Mouse (Mus musculus) hindbrain, embryonic 14.5 days (tissue): ENCODE results near the gene Lrmda. TPM values are rescaled to one million over a fixed set of nuclear protein-coding genes. Genes with fewer than 3 reads are reported as not detected.
A peak's percentile ranks its signal among the peaks of the same experiment; 100 is the strongest.

Experiments
- ATAC-seq: fragments of 200-750 bp; cut with Nextera tagmentation; 2 replicates; pipeline ENCODE4 v1.8.0; 2017; ENCODE audit warnings: moderate number of reproducible peaks, mild to moderate bottlenecking, moderate TSS enrichment, moderate library complexity; ENCODE audit not compliant: low FRiP score
- DNase-seq: peaks from one replicate; pipeline ENCODE4 v3.0.0-alpha.2; 2015; ENCODE audit warnings: low spot score
- H3K27ac ChIP-seq: fragments of 300-500 bp; sonication (generic); 2 replicates; pipeline ENCODE4 v1.5.1; 2014; ENCODE audit warnings: mild to moderate bottlenecking, moderate library complexity
- H3K27me3 ChIP-seq: fragments of 300-500 bp; sonication (generic); 2 replicates; pipeline ENCODE4 v1.6.1; 2014; ENCODE audit warnings: mild to moderate bottlenecking, low read length, mixed read lengths; ENCODE audit not compliant: control insufficient read depth, insufficient read depth
- H3K36me3 ChIP-seq: fragments of 300-500 bp; sonication (generic); replicated peaks from 2 replicates; pipeline ENCODE4 v1.6.1; 2014; ENCODE audit not compliant: control insufficient read depth, insufficient read depth
- H3K4me1 ChIP-seq: fragments of 300-500 bp; sonication (generic); replicated peaks from 2 replicates; pipeline ENCODE4 v1.6.1; 2014; ENCODE audit warnings: antibody characterized with exemption, low read length, mixed read lengths; ENCODE audit not compliant: control insufficient read depth, insufficient read depth
- H3K4me2 ChIP-seq: fragments of 300-500 bp; sonication (generic); replicated peaks from 2 replicates; pipeline ENCODE4 v1.6.1; 2014; ENCODE audit warnings: mild to moderate bottlenecking, moderate library complexity
- H3K4me3 ChIP-seq: fragments of 300-500 bp; sonication (generic); replicated peaks from 2 replicates; pipeline ENCODE4 v1.5.1; 2014; ENCODE audit warnings: mild to moderate bottlenecking, low read length
- H3K9ac ChIP-seq: fragments of 300-500 bp; sonication (generic); 2 replicates; pipeline ENCODE4 v1.6.1; 2014
- H3K9me3 ChIP-seq: fragments of 300-500 bp; sonication (generic); 2 replicates; pipeline ENCODE4 v1.6.1; 2016; ENCODE audit warnings: low read length; ENCODE audit not compliant: control insufficient read depth
- WGBS: fragments of 180-500 bp; shearing (Covaris S2); extraction: QIAGEN DNeasy Blood & Tissue Kit; methylation state at CpG from one replicate; pipeline ENCODE4 v1.1.7; 2014; 5-methylcytosine and 5-hydroxymethylcytosine counted together
- polyA plus RNA-seq: library from polyadenylated mRNA; unstranded; fragments of >200 nt; fragmentation: Nextera tagmentation; extraction: Ambion mirVana; gene quantifications from 2 replicates; pipeline ENCODE4 v1.2.1, GENCODE M21; 2014

Lrmda gene
- polyA plus RNA-seq, 1 experiment from 2014 or later = 0.64 TPM

GRCm38 (mm10) chr14:22510531-22510785 is 490.9 kb downstream of the Lrmda start:
- no peaks in the 10 kb centered on the region for H3K4me1 ChIP-seq
- no peak for DNase-seq
- H3K9ac ChIP-seq = no peak overlapping the region
- no peaks in the 10 kb centered on the region for H3K36me3 ChIP-seq
- ATAC-seq = no peak
- no peak overlapping the region for H3K27ac ChIP-seq
- H3K4me2 ChIP-seq = no peak overlapping the region
- H3K9me3 ChIP-seq = no peaks in the 10 kb centered on the region
- H3K27me3 ChIP-seq = no peaks in the 10 kb centered on the region
- H3K4me3 ChIP-seq = no peak overlapping the region

- no peaks in the 10 kb centered on the region for H3K36me3 ChIP-seq
- no peaks in the 10 kb centered on the region for H3K27me3 ChIP-seq
- ATAC-seq (no peak), DNase-seq (peak; percentile 53)
- no peaks in the 10 kb centered on the region for H3K9me3 ChIP-seq
- H3K9ac ChIP-seq = no peak overlapping the region
- 53% methylated on average over 5 of the region's 5 CpGs for whole genome bisulfite sequencing
- no peak overlapping the region for H3K4me2 ChIP-seq
- H3K4me1 ChIP-seq = no peaks in the 10 kb centered on the region
- H3K4me3 ChIP-seq = no peak overlapping the region
- H3K27ac ChIP-seq = no peak overlapping the region
Observed at GRCm38 (mm10) chr14:22514362-22515084, 495.0 kb downstream of the Lrmda start.

- H3K36me3 ChIP-seq = no peaks in the 10 kb centered on the region
- no peak overlapping the region for H3K4me3 ChIP-seq
- no peak for ATAC-seq
- no peaks in the 10 kb centered on the region for H3K4me1 ChIP-seq
- no peaks in the 10 kb centered on the region for H3K27me3 ChIP-seq
- no peak overlapping the region for H3K9ac ChIP-seq
- H3K27ac ChIP-seq = no peak overlapping the region
- no peak overlapping the region for H3K4me2 ChIP-seq
- no peaks in the 10 kb centered on the region for H3K9me3 ChIP-seq
- 81% methylated on average over 3 of the region's 3 CpGs for WGBS
- no peak for DNase-seq
Observed at GRCm38 (mm10) chr14:22530706-22531105, 511.2 kb downstream of the Lrmda start.

- DNase-seq (no peak), ATAC-seq (no peak)
- Histone ChIP-seq H3K9ac (no peak overlapping the region), H3K4me3 (no peak overlapping the region), H3K9me3 (no peaks in the 10 kb centered on the region), H3K27ac (no peak overlapping the region), H3K36me3 (no peaks in the 10 kb centered on the region), H3K27me3 (no peaks in the 10 kb centered on the region), H3K4me1 (no peaks in the 10 kb centered on the region), H3K4me2 (no peak overlapping the region)
- 84% methylated on average over 3 of the region's 3 CpGs for WGBS
Observed at GRCm38 (mm10) chr14:22533501-22533900, 514.0 kb downstream of the Lrmda start.

- ATAC-seq (no peak), DNase-seq (no peak)
- peaks cover 16% of the 10 kb centered on the region for H3K4me1 ChIP-seq
- H3K4me2 ChIP-seq = no peak overlapping the region
- no peak overlapping the region for H3K27ac ChIP-seq
- no peak overlapping the region for H3K9ac ChIP-seq
- 31% methylated on average over 8 of the region's 8 CpGs for WGBS
- H3K4me3 ChIP-seq = no peak overlapping the region
- H3K9me3 ChIP-seq = no peaks in the 10 kb centered on the region
- no peaks in the 10 kb centered on the region for H3K27me3 ChIP-seq
- H3K36me3 ChIP-seq = no peaks in the 10 kb centered on the region
Observed at GRCm38 (mm10) chr14:22545887-22546675, 526.6 kb downstream of the Lrmda start.

GRCm38 (mm10) chr14:22546676-22546984 is 527.1 kb downstream of the Lrmda start:
- peak; percentile 46; the same call in 1 of the 2 replicates for ATAC-seq

GRCm38 (mm10) chr14:22548286-22548685 is 528.8 kb downstream of the Lrmda start:
- Histone ChIP-seq H3K9me3 (no peaks in the 10 kb centered on the region), H3K4me2 (no peak overlapping the region), H3K4me1 (peaks cover 16% of the 10 kb centered on the region), H3K27me3 (no peaks in the 10 kb centered on the region), H3K4me3 (no peak overlapping the region), H3K36me3 (no peaks in the 10 kb centered on the region), H3K27ac (no peak overlapping the region), H3K9ac (no peak overlapping the region)
- 25% methylated on average over 2 of the region's 2 CpGs for WGBS
- ATAC-seq (no peak), DNase-seq (no peak)

More at GRCm38 (mm10) chr14:22546676-22546984, 527.1 kb downstream of the Lrmda start:
- Histone ChIP-seq H3K27me3 (no peaks in the 10 kb centered on the region), H3K4me1 (peaks cover 16% of the 10 kb centered on the region), H3K36me3 (no peaks in the 10 kb centered on the region), H3K4me2 (no peak overlapping the region), H3K9me3 (no peaks in the 10 kb centered on the region), H3K4me3 (no peak overlapping the region), H3K9ac (no peak overlapping the region), H3K27ac (no peak overlapping the region)
- WGBS = 24% methylated on average over 4 of the region's 4 CpGs
- no peak for DNase-seq

- ATAC-seq = no peak
- Histone ChIP-seq H3K9ac (no peak overlapping the region), H3K9me3 (no peaks in the 10 kb centered on the region), H3K36me3 (no peaks in the 10 kb centered on the region), H3K27me3 (no peaks in the 10 kb centered on the region), H3K4me3 (no peak overlapping the region), H3K4me2 (no peak overlapping the region), H3K27ac (no peak overlapping the region), H3K4me1 (peaks cover 16% of the 10 kb centered on the region)
- WGBS = 90% methylated on average over 2 of the region's 2 CpGs
- no peak for DNase-seq
Observed at GRCm38 (mm10) chr14:22549166-22549565, 529.7 kb downstream of the Lrmda start.

- no peaks in the 10 kb centered on the region for H3K27me3 ChIP-seq
- H3K36me3 ChIP-seq = no peaks in the 10 kb centered on the region
- WGBS = 83% methylated on average over 4 of the region's 4 CpGs
- no peak for DNase-seq
- H3K9ac ChIP-seq = no peak overlapping the region
- ATAC-seq = no peak
- no peak overlapping the region for H3K27ac ChIP-seq
- H3K9me3 ChIP-seq = no peaks in the 10 kb centered on the region
- H3K4me1 ChIP-seq = no peaks in the 10 kb centered on the region
- H3K4me2 ChIP-seq = no peak overlapping the region
- H3K4me3 ChIP-seq = no peak overlapping the region
Observed at GRCm38 (mm10) chr14:22552358-22552757, 532.8 kb downstream of the Lrmda start.
